Mouse (Mus musculus): ENCODE measurements around the gene Zfp618.

The Zfp618 gene

GRCm38 (mm10) chr4:62999321-62999720 is 33.9 kb downstream of the Zfp618 start:
- no peak for DNase-seq (ENCODE audit: low read depth)

- DNase-seq (ENCODE audit: low read depth), result no peak
Measured at GRCm38 (mm10) chr4:62999916-63000315, 34.5 kb downstream of the Zfp618 start.

- no peak for DNase-seq (ENCODE audit: low read depth)
Measured at GRCm38 (mm10) chr4:63000316-63001055, 35.1 kb downstream of the Zfp618 start.

- DNase-seq (ENCODE audit: low read depth), result no peak
Measured at GRCm38 (mm10) chr4:63002386-63002785, 37.0 kb downstream of the Zfp618 start.

GRCm38 (mm10) chr4:63004519-63004918 is 39.1 kb downstream of the Zfp618 start:
- no peak for DNase-seq (ENCODE audit: low read depth)

- DNase-seq (ENCODE audit: low read depth), result no peak
Measured at GRCm38 (mm10) chr4:63005446-63006185, 40.2 kb downstream of the Zfp618 start.

GRCm38 (mm10) chr4:63006198-63007155 is 41.1 kb downstream of the Zfp618 start:
- no peak for DNase-seq (ENCODE audit: low read depth)

GRCm38 (mm10) chr4:63008206-63008605 is 42.8 kb downstream of the Zfp618 start:
- DNase-seq (ENCODE audit: low read depth), result no peak

- DNase-seq (ENCODE audit: low read depth), result no peak
Measured at GRCm38 (mm10) chr4:63008822-63009221, 43.4 kb downstream of the Zfp618 start.

- DNase-seq (ENCODE audit: low read depth), result no peak
Measured at GRCm38 (mm10) chr4:63009821-63010220, 44.4 kb downstream of the Zfp618 start.

GRCm38 (mm10) chr4:63010226-63010625 is 44.9 kb downstream of the Zfp618 start:
- no peak for DNase-seq (ENCODE audit: low read depth)

GRCm38 (mm10) chr4:63018616-63019015 is 53.2 kb downstream of the Zfp618 start:
- DNase-seq (ENCODE audit: low read depth), result no peak

- DNase-seq (ENCODE audit: low read depth), result no peak
Measured at GRCm38 (mm10) chr4:63019428-63019858, 54.1 kb downstream of the Zfp618 start.

- no peak for DNase-seq (ENCODE audit: low read depth)
Measured at GRCm38 (mm10) chr4:63021034-63021700, 55.8 kb downstream of the Zfp618 start.

- no peak for DNase-seq (ENCODE audit: low read depth)
Measured at GRCm38 (mm10) chr4:63023465-63023864, 58.1 kb downstream of the Zfp618 start.

GRCm38 (mm10) chr4:63024098-63024497 is 58.7 kb downstream of the Zfp618 start:
- DNase-seq (ENCODE audit: low read depth), result no peak

- DNase-seq (ENCODE audit: low read depth), result no peak
Measured at GRCm38 (mm10) chr4:63024734-63025256, 59.4 kb downstream of the Zfp618 start.

- no peak for DNase-seq (ENCODE audit: low read depth)
Measured at GRCm38 (mm10) chr4:63025306-63025705, 59.9 kb downstream of the Zfp618 start.

GRCm38 (mm10) chr4:63026286-63026685 is 60.9 kb downstream of the Zfp618 start:
- no peak for DNase-seq (ENCODE audit: low read depth)

- no peak for DNase-seq (ENCODE audit: low read depth)
Measured at GRCm38 (mm10) chr4:63027451-63027850, 62.1 kb downstream of the Zfp618 start.

GRCm38 (mm10) chr4:63030157-63030556 is 64.8 kb downstream of the Zfp618 start:
- DNase-seq (ENCODE audit: low read depth), result no peak
